Mouse (Mus musculus): ENCODE measurements around the gene Pfn3.
A peak's percentile ranks its signal among the peaks of the same experiment; 100 is the strongest.

The Pfn3 gene

GRCm38 (mm10) chr13:55391626-55392029 is 23.4 kb downstream of the Pfn3 start:
- no peak for DNase-seq

DNA sequence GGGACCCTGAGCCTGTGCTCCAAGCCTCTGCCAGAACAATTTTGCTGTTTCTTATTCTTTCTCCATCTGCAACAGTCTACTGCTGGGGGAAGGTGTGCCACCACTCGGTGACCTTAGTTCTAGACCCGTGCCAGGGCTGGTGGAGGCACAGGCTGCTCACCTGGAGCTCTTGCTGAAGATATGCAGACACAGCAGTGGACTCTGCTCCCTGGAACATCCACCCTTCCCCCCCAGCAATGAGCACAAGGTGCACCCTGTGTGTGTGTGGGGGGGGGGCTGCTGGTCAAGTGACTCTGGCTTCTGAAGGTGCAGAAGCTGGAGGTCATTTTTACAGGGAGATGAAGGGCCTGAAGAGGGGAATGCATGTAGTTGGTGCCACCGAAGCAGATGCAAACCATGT is 24.4 kb downstream of the Pfn3 start:
- no peak for DNase-seq

- peak; percentile 82 for DNase-seq
Observed at GRCm38 (mm10) chr13:55381790-55382189, 33.2 kb downstream of the Pfn3 start.

DNA sequence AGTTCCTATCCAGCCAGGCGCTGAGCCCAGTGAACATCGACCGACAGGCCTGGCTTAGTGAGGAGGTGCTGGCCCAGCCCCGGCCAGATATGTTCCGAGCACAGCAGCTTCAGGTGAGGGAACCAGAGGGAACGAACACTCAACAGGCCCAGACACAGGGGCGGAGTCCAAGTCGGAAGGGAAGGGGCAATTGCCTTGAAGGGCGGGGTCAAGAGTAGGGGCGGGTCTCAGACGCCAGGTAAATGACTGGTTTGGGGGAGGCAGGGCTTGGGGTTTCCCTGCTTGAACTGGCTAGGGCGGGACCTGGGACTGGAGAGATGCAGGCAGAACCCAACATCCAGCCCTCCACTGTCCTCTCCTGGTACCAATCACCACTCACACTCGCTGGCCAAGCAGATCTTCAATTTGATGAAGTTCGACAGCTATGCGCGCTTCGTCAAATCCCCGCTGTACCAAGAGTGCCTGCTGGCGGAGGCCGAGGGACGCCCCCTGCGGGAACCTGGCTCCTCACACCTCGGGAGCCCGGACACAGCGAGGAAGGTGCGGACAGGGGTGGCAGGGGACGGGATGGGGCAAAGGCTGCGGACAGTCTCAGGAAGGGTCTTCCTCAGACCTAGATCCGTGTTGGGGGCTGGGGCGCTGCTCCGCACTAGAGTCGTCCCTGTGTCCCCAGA is 36.0 kb downstream of the Pfn3 start:
- no peak for DNase-seq

DNA sequence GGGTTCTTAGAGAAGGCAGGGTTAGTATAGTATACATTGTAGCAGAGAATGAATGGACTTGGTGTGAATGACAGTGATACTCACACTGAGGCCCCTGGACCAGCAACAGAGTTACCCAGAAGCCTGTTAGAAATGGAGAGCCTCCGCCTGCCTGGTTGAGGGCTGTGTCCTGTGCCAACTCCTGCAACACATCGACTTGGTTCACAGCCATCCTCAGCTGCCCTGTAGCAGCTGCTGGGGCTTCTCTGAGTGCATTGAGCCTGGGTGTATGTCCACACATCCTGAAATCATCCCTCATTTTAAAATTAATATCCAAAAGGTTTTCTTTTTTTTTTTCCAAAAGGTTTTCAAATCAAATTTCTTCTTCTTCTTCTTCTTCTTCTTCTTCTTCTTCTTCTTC is 39.2 kb downstream of the Pfn3 start:
- DNase-seq = no peak

DNA sequence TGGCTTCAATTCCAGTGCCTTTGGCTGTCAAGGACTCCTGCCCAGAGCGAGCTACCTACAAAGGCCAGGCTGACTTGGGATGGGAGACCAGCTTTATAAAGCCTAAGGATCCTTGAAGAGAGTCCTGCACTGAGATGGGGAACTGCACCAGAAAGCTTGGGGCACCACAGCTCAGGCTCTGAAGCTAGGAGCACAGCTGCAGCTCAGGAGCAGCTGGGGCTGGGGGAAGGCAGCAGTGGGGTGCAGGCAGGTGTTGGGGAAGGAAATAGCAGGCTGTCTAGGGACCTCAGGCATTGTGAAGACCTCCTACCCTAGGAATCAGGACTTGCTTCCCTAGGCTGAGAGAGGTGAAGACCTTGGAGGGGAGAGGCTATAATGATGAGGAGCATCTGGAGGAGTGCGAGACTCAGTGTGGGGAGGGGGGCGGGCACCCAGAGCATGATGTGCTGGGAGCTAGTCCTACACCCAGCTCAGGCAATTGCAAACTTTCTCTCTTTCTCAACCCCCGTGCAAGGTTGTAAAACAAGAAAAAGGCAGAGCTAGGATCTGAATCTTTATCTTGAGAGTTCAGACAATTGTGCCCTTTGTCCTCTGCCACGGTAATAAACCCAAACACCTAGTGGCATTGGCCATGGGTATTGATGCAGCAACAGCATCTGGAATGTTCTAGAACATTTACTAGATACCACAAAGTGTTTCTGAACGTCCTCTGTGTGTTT is 40.7 kb downstream of the Pfn3 start:
- no peak for DNase-seq

- DNase-seq = no peak
Observed at GRCm38 (mm10) chr13:55371740-55372139, 43.3 kb downstream of the Pfn3 start.

DNA sequence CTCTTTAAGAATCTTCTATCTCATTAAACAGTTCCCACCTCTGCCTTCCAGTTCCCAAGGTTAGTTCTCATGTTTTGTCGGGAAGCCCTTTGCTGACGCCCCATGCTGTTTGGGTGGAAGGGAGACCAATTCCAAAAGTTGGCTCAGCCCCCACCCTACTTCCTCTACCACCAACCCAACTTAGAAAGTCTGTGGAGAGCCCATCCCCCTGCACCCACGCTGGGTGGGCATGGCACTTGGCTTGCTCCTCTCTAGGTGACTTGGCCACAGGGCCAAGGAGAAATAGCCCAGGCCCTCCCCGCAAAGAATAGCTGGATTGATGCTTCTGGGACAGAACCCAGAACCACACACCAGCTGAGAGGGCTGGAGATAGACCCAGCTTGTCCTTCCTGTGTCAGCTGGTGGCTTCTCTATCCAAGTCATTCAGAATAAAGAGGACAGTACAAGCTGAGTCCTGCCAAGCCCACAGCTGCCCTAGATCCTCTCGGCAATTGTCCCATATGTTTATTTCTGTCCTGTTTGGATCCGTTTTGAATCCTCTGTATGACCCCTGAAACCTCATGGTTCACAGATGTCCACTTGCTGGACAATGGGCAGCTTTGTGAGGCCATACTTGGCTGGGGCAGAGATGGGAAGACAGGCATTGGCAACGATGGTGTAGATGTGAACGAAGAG is 43.9 kb downstream of the Pfn3 start:
- DNase-seq = no peak

GRCm38 (mm10) chr13:55370234-55370633 is 44.8 kb downstream of the Pfn3 start:
- no peak for DNase-seq

GRCm38 (mm10) chr13:55369531-55370114 is 45.4 kb downstream of the Pfn3 start, which contains the start of gene Rgs14:
Rgs14 (plus strand) TSS chr13:55369732.
- peak; percentile 43 for DNase-seq

DNA sequence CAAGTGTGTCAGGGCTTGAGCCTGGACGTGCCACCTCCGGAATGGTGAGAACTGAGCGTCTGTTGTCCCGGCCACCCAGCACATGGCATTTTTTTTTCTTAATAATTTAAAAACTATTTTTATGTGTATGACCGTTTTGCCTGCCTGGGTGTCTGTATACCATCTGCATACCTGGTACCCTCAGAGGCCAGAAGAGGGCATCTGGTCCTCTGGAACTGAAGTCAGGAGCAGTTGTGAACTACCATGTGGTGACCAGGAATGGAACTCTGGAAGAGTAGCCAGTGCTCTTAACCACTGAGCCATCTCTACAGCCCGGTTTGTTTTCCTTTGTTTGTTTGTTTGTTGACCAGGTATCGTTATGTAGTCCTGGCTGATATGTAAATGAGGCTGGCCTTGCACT is 46.6 kb downstream of the Pfn3 start:
- no peak for DNase-seq

Data from right cerebral cortex, postnatal 25 days (tissue).